Mouse (Mus musculus) ES-Bruce4 (cell line): ENCODE data around the gene Meis2.

Source experiments
- CTCF ChIP-seq: IDR thresholded peaks from one replicate; pipeline ENCODE4 v1.8.1; 2011; ENCODE audit warnings: low read depth, low read length
- POLR2A ChIP-seq: IDR thresholded peaks from one replicate; pipeline ENCODE4 v1.8.1; 2011; ENCODE audit warnings: low read length; ENCODE audit not compliant: insufficient read depth

DNA sequence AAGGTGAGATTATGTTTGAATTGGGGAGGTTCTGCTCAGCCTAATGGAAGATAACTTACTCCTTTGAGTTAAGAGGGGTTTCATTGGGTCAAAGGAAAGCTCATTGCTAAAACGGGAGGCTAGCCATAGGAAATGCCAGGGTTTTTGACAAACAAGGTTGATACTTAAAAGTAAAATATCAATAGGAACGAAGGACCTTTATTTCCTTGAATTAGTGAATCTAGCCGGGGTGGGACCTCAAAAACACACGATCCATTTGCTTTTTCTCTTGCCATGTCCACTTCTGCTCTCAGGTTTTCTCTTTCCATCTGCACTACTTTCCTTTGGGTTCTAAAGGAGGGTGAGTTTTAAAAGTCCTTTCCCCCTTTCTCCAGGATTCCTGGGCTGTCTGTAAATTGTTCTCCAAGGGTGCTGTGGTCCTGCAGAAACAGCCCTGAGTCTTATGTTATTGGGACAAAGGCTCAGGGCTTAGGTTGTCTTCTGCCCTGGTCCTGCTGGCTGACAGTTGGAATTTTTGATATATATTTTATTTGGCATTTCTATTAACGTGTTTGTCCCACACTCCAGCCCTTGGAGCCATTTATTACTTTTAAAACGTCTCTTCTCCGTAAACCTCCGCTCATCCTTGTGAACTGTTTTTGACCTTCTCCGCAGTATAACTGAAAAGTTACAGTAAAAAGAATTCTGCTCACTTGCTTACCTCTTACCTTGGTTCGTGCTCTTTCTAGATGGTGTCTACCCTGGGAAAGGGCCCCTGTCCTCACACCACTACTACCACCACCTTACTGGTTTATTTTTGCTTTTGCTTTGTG is 5.2 kb upstream of the Meis2 start:
- TF ChIP-seq CTCF, result no peak
- no peak for TF ChIP-seq POLR2A
